Mouse (Mus musculus) heart, postnatal 0 days (tissue): ENCODE measurements around the gene Slc17a5.

Experiments used
- CTCF ChIP-seq: IDR thresholded peaks from 2 replicates; pipeline ENCODE4 v1.5.1; 2016; ENCODE audit warnings: antibody characterized with exemption, control low read depth, low read depth
- EP300 ChIP-seq: IDR thresholded peaks from 2 replicates; pipeline ENCODE4 v1.6.1; 2016; ENCODE audit warnings: antibody characterized with exemption, low read depth

DNA sequence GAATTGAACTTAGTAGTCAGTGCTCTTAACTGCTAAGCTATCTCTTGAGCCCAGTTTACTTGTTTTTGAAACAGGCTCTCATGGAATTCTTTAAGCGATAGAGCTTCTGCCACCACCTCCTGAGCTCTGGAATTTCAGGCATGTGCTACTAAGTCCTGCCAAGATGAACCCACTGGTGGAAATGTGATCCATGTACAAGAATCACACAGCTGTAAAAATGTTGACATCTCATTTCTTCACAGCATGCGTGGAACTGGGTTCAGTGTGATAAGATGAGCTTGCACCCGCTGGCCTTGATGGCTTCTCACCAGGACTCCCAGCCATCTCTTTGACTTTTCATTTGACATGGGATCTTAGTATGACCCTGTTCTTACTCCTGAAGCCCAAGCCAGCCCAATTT is 87.5 kb downstream of the Slc17a5 start:
- TF ChIP-seq CTCF (no peak), EP300 (peak; percentile 28; the same call in 1 of the 2 replicates)
